Mouse (Mus musculus) retina, embryonic 14.5 days (tissue): ENCODE results near the gene Utp18.
"Not testable (repeated sequence)": the region's sequence is repeated elsewhere in the genome, so short reads cannot be mapped to it uniquely, and the experiment has no call there.

ENCODE experiments used
- DNase-seq: peaks from one replicate; pipeline ENCODE4 v3.0.0-alpha.2; 2015; ENCODE audit warnings: low spot score

Gene Utp18

DNA sequence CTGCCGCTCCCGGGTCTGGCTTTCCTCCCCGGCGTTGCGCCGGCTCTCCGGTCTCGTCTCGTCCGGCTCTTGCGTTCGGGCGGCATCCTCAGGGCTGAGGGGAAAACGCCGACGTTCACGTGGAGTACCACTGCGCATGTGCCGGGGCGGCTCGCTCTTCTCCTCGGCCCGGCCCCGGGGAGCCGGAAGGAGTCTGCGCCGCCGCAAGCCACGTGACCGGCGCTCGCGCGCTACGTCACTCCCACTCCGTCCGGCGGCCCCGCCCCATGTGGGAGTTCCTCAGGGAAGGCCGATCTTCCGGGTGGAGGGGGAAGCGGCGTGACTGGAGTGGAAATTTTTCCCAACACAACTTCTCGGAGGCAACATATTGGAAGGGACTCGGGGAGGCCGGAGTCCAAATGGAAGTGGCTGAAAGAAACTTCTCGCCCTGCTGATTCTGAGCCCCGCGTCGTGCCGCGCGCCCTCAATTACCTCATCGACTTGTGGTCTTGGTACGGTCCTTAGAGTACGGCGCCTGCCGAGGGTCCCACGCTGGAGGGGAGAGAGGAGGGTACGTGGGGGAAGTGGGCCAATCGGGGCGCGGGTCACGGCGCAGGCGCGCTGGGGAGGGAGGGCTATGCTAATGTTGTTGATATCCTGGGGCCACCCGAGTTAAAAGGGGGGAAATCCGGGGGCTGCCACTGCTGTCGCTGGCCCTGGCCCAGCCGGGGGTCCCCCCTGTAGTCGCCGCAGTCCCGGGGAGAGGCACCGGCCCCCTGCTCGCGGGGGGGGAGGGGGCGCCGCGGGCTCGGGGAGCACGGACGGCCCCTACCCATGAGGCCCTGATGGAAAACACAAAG is at the start of gene Utp18, which contains the start of gene Mbtd1:
TSS of gene Utp18 (minus strand) at position 195 of the 839 bp plus-strand sequence.
TSS of gene Mbtd1 (plus strand) at position 281 of the 839 bp plus-strand sequence.
- peak; percentile 99 for DNase-seq

DNA sequence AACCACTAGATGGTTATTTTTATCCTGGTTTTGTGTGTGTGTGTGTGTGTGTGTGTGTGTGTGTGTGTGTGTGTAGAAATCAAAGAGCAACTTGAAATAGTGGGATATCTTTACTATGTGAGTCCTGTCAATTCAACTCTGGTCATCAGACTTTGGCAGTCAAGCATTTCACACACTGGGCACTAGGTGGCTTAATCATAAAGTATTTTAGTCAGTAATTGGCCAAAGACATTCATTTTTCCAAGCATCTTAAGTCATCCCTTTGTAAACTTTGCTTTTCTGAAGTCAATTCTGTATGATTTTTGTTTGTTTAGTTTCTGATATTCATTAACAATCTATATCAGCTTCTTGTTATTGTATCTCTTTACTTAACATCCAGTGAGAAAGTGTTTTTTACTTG is 43.5 kb upstream of the Utp18 start:
- no peak for DNase-seq

DNA sequence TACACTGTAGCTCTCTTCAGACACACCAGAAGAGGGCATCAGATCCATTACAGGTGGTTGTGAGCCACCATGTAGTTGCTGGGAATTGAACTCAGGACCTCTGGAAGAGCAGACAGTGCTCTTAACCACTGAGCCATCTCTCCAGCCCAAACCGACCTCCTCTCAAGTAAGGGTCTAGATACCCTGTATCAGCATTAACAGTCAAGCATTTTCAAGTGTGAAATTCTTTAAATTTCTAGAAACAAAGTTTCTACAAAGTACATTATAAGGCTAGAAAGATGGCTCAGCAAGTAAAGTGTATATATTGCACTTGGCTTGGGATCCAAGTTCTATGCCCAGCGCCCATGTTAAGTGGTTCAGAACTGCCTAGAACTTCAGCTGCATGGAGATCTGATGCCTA is 29.5 kb upstream of the Utp18 start:
- DNase-seq: not testable (repeated sequence)

DNA sequence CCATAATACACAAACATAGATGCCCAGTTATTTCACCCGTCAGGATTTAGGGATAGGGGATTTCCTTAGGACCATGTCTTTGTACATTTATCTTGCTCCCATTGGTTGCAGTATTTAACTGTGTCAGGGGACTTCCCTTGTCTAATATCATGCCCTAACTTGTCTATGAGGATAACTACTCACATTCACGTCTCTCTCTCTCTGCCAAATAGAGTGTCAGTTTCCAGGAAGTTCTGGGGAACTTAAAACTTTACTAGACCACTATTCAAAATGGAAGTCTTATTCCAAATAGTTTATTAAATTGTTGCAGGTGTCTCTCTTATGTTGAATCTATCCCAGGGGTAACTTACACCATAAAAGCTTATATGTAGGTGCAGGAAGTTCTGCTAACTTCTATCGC is 26.0 kb upstream of the Utp18 start:
- DNase-seq: no peak

DNA sequence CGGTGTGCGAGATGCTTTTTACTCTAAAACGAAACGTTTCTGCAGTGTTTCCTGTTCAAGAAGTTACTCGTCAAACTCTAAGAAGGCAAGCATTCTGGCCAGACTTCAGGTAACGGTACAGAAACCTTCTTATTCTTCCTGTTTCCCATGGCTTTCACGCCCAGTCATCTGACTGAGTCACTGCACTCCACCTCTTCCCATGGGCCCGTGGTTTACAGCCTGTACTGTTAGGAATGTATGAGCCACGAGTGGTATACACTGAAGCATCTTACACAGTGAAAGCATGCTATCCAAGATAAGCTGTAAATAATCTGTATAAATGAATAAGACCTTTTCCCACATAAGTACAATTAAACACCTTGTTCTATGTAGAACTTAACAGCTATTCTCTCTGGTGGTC is 23.3 kb upstream of the Utp18 start:
- DNase-seq: no peak

DNA sequence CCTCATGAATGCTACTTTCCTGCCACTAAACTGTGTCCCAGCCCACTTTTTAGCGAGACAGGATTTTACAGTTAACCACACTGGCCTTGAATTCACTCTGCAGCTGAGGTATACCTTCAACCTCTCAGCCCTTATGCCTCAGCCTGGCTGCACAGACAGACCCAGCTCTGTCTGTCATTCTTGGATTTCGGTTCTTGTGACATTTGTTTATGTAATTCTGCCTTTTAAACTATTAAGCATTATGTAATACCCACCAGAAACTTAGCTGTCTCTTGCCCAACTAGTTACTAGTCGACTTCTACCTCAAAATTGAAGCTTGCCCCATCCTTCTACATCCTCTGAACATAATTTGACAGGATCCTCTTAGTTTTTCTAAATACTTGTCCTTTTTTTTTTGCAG is 22.3 kb upstream of the Utp18 start:
- DNase-seq: no peak

DNA sequence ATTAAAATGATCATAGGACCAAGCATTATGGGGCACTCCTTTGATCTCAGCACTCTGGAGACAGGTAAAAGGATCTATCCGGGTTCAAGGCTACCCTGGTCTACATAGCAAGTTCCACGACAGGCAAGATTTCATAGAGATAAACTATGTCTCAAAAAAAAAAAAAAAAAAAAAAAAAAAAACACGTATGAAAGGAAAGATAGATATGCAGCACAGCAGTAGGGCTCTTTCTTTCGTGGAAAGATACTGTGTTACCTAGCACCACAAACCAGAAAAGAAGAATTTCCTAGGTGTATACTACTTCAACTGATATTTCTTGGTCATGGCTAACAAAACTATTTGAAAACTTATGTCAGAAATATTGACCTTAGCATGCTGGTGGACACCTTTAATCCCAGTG is 21.3 kb upstream of the Utp18 start:
- DNase-seq: no peak

DNA sequence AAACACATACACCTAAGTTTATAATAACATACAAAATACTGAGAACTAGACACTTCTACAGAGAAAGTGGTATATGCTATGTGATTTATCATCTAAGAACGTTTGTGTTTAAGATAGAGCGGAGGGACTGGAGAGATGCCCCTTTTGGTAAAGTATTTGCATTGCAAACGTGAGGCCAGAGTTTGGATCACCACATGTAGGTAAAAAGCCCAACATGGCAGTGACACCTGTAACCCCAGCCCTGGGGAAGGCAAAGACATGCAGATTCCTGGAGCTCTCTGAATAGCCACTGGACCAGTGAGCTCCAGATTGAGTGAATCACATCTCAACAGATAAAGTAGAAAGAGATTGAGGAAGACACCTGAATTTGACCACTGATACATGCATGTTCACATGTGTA is 12.2 kb upstream of the Utp18 start:
- DNase-seq: no peak

DNA sequence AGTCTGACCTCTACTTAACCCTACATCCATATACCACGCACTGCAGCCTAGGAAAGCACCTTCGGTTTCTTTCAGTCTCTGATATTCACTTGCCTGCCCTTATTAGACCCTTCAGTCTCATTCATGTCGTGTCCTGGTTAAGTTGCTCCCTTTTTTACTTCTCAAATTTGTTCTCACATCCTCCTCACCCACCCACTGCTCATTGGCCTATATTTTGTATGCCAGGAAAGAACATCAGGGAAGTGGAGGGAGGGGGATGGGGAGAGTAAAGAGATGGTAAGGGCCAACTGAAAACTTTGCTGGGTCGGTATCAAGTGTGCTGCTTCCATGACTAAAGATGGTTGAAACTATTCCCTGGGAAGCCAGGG is 1.5 kb upstream of the Utp18 start:
- no peak for DNase-seq

DNA sequence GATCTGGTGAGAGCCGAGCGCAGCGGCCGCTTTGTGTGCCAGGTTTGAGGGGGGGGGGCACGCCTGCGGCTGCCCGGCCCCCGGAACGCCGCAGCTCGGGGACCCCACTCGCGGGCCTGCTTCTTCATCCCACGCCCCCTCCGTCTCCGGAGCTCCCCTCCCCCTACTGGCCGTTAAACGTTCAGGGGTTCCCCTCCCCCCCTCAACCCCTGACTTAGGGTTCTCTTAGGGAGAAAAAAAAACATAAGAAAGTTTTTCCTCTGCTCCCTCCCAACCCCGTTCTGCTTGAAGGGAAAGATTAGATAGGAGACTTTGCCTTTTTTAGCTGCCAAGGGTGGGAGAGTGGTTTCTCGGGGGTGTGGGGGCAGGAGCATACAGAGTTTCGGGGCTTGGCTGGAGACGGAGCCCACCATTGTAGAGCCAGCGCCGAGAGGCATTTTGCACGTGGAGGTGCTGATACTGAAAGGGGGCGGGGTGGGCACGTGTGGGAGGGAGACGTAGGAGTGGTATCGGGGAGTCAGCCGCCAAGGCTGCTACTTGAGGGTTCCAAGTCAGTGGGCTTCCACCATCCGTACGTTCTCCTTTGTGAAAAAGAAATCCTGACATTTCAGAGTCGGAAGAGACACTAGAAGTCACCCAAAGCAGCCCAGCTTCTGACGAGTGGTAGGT is 979 bp upstream of the Utp18 start:
- DNase-seq: peak; percentile 52

DNA sequence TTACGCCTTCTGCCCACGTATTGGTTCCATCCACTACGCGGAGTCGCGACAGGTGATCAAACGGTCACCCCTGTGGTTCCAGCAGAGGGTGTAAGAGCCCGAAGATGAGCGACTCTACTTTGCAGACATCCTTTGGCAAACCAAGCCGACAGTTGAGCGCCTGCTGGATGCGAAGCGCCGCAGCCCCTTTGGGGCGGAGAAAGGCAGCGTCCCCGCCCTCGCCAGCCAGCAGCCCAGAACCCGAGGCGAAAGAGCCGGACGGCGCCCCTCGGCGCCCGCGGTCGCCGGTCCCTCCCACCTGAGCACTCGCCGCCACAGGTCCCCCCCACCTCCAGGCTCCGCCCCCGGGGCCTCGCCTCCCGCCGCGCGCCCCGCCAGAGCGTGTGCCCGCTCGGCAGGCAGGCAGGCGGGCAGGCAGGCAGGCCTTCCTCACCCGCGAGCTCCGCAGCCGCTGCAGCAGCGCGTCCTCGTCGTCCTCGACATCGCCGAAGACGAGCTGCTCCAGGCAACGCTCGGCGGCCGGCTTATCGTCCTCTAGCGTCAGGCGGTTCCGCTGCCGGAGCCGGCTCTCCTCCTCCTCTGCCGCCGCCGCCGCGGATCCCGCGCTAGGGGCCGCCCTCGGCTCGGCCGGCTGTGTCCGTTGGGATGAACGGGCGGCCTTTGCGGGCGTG is 530 bp downstream of the Utp18 start:
- peak; percentile 63 for DNase-seq

DNA sequence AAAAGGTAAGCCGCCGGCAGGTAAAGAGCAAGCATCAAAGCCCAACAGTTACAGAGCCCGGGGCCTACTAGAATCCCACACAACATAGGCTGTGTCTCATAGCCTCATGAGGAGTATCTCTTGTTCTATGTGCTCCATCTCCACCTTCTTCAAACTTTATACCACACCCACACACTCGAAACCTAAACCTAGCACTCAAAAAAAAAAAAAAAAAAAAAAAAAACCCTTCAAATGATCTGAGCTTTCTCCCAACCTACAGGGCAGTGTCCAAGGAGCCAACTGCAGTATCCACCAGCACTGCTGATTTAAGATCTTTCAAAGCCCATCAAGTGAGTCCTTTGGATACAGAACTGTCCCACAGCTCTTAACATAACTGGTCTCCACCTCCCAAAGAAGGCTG is 1.5 kb downstream of the Utp18 start:
- DNase-seq: no peak

DNA sequence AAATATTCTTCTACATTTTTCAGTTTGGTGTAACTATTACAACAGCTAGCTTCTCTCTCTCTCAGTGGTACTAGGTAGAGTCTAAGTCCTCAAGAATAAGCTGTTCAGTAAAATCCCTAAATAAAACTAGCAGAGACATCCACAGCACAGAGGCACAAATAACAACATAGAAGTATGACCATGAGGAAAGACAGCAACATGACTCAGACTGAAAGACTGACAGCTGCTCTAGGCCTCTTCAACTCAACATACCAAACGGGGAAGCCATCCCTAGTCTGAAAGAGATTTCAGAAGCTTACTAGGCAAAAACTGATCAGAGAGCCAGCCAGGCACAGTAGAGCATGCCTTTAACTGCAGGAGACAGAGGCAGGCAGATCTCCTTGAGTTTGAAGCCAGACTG is 22.9 kb downstream of the Utp18 start:
- no peak for DNase-seq

DNA sequence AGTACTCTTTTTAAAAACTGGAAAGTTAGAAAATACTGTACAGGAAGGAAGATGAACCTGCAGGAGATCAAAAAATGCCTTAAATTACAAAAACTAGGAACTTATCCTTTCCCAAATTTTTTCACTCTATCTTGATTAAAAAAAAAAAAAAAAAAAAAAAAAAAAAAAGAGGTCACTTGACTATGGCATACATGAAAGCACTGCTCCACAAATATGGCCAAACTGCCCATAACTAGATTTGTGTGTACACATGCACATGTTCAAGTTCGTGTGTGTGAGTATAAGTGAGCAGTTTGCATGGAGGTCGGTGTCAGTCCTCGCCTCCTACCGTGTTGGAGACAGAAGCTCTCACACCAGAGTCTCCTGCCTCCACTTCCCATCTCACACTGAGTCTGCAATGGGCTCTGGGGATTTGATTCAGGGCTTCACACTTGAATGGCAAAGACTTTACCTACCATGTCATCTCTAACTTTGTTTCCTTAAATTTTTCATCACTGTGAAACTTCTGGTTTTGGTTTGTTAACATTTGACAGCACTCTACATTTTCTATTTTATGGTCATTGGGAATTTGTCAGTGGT is 23.4 kb downstream of the Utp18 start:
- no peak for DNase-seq

DNA sequence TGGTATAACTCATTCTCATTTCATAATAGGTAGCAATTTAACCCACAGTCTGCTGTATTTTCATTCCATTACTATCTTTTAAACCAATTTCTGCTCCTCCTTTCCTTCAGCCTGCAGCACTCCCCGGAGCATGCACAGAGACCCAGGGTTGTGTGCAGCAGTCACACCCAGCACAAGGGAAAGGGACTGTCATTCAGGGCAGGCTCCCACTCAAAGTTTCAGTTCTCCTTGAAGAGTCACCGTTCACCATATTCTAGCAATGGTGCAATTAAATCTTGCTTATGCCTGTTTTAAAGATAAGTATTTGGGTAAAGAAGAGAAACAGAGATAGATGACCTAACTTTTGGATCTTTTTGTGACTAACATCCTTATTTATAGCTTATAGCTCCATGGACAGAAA is 24.4 kb downstream of the Utp18 start:
- DNase-seq: no peak

DNA sequence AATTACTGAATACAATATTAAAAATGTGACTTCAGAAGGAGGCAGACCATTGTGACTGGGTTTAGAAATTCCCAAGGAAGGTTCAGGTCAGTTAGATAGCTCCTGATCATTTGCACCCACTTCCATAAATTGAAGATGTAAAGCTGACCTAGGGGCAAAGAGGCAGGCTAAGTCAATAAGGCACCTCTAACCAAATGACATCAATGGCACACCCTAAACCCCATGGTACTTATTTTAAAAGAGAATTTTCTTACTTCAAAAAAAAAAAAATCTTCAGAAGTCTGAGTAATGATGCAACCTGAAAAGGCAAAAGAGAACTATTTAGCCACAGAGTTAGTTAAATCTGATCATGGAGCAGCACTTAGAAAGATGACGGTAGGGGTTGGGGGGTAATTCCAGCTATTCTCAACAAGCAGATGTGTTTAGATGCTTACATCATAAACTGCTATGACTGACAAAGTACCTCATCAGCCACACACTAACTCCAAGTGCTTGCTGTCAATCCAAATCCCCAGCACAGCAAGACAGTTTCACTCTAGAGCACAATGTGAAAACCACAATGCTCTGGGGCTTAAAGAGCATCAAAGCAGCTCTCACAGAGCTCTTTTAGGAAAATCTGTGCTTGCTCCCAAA is 24.9 kb downstream of the Utp18 start:
- no peak for DNase-seq

DNA sequence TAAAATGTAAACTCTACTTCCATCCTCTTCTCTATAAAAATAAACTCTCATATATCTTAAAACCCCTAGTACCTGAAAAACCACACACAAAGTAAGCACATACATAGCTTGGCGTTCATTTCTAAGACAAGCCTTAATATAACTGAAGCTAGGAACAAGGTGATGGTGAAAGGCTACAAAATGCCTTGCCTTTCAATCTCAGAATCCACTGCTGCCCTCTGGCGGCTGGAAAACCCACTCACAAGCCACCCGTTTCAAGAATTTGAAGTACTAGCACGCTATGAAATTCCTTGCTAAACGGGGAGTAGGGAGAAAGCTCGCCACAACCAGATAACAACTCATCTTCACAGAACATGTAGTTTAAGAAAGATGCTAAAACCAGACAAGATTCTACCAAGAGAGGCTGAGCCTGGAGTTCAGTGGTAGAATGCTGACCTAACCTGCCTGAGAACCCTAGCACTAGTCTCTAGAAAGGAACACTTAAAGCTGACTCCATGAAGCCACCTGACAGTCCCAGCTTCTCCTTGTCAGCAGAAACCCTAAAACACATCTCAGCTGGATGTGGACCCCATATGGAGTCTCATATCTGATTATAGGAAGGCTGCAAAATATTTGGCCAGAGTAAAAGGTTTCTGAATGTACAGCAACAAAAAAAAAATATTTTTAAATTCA is 29.1 kb downstream of the Utp18 start:
- DNase-seq: peak; percentile 87

DNA sequence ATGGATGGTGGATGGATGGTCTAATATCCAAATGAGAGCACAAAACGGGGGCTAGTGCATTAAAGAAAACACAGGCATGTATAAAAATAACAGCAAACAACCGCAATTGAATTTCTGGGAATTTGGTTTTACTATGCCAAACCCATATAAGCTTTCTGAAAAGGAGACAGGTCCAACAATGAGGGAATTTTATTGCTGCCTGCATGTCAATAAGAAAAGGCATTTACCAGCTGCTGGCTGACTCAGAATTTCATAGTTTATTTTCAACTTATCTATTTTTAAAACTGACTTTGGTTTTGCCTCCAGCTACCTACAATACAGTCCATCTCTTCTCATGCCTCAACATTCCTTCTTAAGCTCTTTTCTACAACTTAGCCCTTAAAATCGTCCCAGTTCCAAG is 33.0 kb downstream of the Utp18 start:
- DNase-seq: no peak

DNA sequence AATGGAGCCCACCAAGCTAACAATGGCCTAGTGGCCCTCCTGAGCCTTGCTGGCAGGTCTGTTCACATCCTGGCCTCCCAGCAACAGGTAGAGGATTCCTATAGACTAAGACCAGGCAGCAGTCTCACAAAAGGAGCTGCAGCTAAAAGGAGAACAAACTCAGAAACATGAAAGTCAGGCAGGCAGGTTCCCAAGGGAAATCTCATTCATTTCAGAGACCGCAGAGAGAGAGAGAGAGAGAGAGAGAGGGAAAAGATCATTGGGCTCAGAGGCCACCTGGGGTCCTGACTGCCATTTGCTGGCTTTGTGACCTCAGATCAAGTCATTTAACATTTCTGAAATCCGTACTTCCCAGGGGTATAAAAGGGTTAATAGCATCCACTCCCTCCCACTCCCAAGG is 38.2 kb downstream of the Utp18 start:
- DNase-seq: no peak

DNA sequence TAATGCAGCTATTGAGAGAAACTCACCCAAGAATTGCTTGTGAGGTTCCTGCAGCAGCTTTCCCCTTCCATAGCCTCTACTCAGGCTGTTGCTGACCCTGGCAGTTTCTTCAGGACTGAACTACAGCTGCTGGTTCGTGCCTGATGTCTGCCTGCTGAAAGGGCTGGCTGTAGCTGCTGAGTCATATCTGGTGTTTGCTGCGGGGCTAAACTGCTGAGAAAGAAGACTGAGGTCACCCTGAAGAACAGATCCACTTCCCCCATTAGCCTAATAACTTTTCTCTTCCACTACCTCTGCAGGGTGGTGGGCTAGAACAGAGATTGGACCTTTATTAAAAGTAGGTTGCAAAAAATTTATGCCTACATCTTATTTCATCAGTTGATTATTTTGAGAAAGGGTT is 49.8 kb downstream of the Utp18 start:
- no peak for DNase-seq

DNA sequence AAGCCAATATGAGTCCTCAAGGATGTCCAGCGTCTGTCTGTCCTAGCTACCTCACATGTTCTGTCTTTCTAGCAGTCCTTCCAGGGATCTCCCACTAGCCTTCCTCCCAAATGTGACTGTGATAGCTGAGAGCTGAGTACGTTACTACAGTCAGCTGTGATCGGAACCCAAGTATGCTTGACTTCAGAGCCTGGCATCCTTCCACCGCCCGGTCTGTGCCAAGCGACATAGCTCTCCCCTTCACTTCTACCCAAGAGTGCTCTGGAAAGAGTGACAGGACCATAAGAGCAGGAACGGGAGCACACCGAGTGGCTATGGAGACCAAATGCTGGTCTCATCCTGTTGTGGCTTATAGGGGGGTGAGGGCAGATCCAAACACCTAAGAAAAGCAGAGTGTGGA is 55.6 kb downstream of the Utp18 start:
- DNase-seq: no peak

DNA sequence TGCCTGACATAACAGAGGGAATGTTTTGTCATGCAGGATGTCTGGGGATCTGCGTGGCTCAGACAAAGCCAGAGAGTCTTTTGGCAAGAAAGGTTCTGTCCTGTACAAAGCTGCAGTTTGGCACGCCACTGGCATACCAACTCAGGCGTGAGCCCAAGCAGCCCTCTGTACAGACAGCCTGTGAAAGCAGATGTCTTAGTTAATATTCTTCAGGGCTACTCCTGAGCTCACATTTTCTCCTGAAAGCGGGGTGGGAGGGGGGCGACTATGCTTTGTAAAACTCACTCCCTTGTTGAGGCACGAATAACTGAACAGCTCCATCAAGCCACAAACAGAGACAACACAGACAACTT is 56.3 kb downstream of the Utp18 start:
- DNase-seq: peak; percentile 25
